Mouse (Mus musculus) forebrain, embryonic 14.5 days (tissue): ENCODE measurements around the gene Ackr1. TPM values are rescaled to one million over a fixed set of nuclear protein-coding genes. Genes with fewer than 3 reads are reported as not detected.
"Not testable (repeated sequence)": the region's sequence is repeated elsewhere in the genome, so short reads cannot be mapped to it uniquely, and the experiment has no call there.

ENCODE experiments used
- ATAC-seq: fragments of 200-750 bp; cut with Nextera tagmentation; 2 replicates; pipeline ENCODE4 v1.8.0; 2017; ENCODE audit warnings: mild to moderate bottlenecking, moderate library complexity
- DNase-seq: peaks from one replicate; pipeline ENCODE4 v3.0.0-alpha.2; 2015; ENCODE audit warnings: low spot score
- H3K27ac ChIP-seq: fragments of 300-500 bp; sonication (generic); 2 replicates; pipeline ENCODE4 v1.5.1; 2014; ENCODE audit warnings: low read depth, mild to moderate bottlenecking, control low read depth, low read length, moderate library complexity
- H3K27me3 ChIP-seq: fragments of 300-500 bp; sonication (generic); replicated peaks from 2 replicates; pipeline ENCODE4 v1.6.1; 2014; ENCODE audit warnings: low read length, control low read depth, mixed read lengths; ENCODE audit not compliant: control insufficient read depth, insufficient read depth
- H3K36me3 ChIP-seq: fragments of 300-500 bp; sonication (generic); 2 replicates; pipeline ENCODE4 v1.6.1; 2014; ENCODE audit warnings: low read length, control low read depth; ENCODE audit not compliant: control insufficient read depth, insufficient read depth
- H3K4me1 ChIP-seq: fragments of 300-500 bp; sonication (generic); 2 replicates; pipeline ENCODE4 v1.6.1; 2014; ENCODE audit warnings: antibody characterized with exemption, low read length, control low read depth; ENCODE audit not compliant: control insufficient read depth, insufficient read depth
- H3K4me2 ChIP-seq: fragments of 300-500 bp; sonication (generic); 2 replicates; pipeline ENCODE4 v1.6.1; 2014; ENCODE audit warnings: mild to moderate bottlenecking, control low read depth, low read length
- H3K4me3 ChIP-seq: fragments of 300-500 bp; sonication (generic); 2 replicates; pipeline ENCODE4 v1.5.1; 2014; ENCODE audit warnings: low read depth, low read length, control low read depth
- H3K9ac ChIP-seq: fragments of 300-500 bp; sonication (generic); 2 replicates; pipeline ENCODE4 v1.6.1; 2014; ENCODE audit warnings: mild to moderate bottlenecking, low read length, control low read depth, moderate library complexity
- H3K9me3 ChIP-seq: fragments of 300-500 bp; sonication (generic); replicated peaks from 2 replicates; pipeline ENCODE4 v1.6.1; 2016; ENCODE audit warnings: low read length, control low read depth, mixed read lengths; ENCODE audit not compliant: control insufficient read depth
- WGBS: fragments of 180-500 bp; shearing (Covaris S2); extraction: QIAGEN DNeasy Blood & Tissue Kit; methylation state at CpG from one replicate; pipeline ENCODE4 v1.1.7; 2014; 5-methylcytosine and 5-hydroxymethylcytosine counted together
- polyA plus RNA-seq: library from polyadenylated mRNA; unstranded; fragments of >200 nt; fragmentation: Nextera tagmentation; extraction: Ambion mirVana; gene quantifications from 2 replicates; pipeline ENCODE4 v1.2.1, GENCODE M21; 2014

The Ackr1 gene
- polyA plus RNA-seq, 1 experiment from 2014 or later = 10.5 TPM

GRCm38 (mm10) chr1:173324961-173325360 is 8.6 kb downstream of the Ackr1 start:
- Histone ChIP-seq H3K4me1 (peaks cover 2% of the 10 kb centered on the region; the same call in 1 of the 2 replicates), H3K4me3 (no peak overlapping the region), H3K4me2 (no peak overlapping the region), H3K27ac (no peak overlapping the region), H3K9ac (no peak overlapping the region), H3K36me3 (no peaks in the 10 kb centered on the region), H3K9me3 (no peaks in the 10 kb centered on the region), H3K27me3 (no peaks in the 10 kb centered on the region)
- DNase-seq = peak; percentile 42
- WGBS = 41% methylated on average over 4 of the region's 4 CpGs
- peak; percentile 32; the same call in 1 of the 2 replicates for ATAC-seq

GRCm38 (mm10) chr1:173323839-173324585 is 9.5 kb downstream of the Ackr1 start:
- H3K36me3 ChIP-seq = no peaks in the 10 kb centered on the region

GRCm38 (mm10) chr1:173322249-173322627 is 11.3 kb downstream of the Ackr1 start:
- WGBS = 64% methylated on average over 6 of the region's 6 CpGs
- no peak for DNase-seq
- no peak for ATAC-seq
- no peaks in the 10 kb centered on the region for H3K9me3 ChIP-seq
- no peak overlapping the region for H3K4me3 ChIP-seq
- no peaks in the 10 kb centered on the region for H3K27me3 ChIP-seq
- no peak overlapping the region for H3K27ac ChIP-seq
- peaks cover 2% of the 10 kb centered on the region; the same call in 1 of the 2 replicates for H3K4me1 ChIP-seq
- no peak overlapping the region for H3K9ac ChIP-seq
- H3K4me2 ChIP-seq = no peak overlapping the region
- H3K36me3 ChIP-seq = no peaks in the 10 kb centered on the region

More at GRCm38 (mm10) chr1:173323839-173324585, 9.5 kb downstream of the Ackr1 start:
- peak; percentile 61 for DNase-seq
- H3K4me2 ChIP-seq = no peak overlapping the region
- H3K27me3 ChIP-seq = no peaks in the 10 kb centered on the region
- H3K9me3 ChIP-seq = no peaks in the 10 kb centered on the region
- no peak overlapping the region for H3K4me3 ChIP-seq
- H3K27ac ChIP-seq = no peak overlapping the region
- 38% methylated on average over 5 of the region's 5 CpGs for WGBS
- ATAC-seq = no peak
- H3K4me1 ChIP-seq = peaks cover 2% of the 10 kb centered on the region; the same call in 1 of the 2 replicates
- no peak overlapping the region for H3K9ac ChIP-seq

DNA sequence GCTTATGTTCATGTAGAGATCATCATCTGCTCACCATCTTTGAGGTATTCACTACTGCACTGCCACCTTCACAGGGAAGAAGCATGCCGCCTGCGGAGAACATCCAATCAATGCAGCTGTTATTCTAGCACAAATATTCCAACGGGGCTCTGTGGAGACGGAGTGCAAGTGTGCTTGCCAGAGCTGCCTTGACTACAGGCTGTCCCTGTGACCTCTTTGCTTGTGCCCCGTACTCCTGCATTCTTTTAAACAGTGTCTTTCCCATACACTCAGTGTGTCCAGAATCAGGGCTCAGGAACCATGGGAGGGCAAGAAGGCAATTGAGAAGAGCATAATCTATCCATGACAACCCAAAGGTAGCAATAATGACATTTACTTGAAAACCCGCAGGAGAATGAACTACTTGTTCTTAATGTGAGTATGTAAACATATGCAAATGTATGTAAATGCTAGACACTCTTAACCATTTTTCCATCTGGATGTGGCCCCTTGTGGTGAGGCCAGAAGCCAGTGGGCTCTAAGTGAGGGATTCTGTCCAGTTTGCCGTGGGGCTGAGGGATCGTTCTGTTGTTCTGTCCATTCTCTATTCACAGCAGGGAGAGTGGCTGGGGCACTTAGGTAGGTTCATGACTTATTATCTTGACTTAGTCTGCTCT is 11.8 kb downstream of the Ackr1 start:
- peak; percentile 42; the same call in 1 of the 2 replicates for ATAC-seq
- H3K9ac ChIP-seq = no peak overlapping the region
- no peak overlapping the region for H3K27ac ChIP-seq
- WGBS = 53% methylated on average over 8 of the region's 8 CpGs
- DNase-seq = no peak
- H3K36me3 ChIP-seq = no peaks in the 10 kb centered on the region
- no peaks in the 10 kb centered on the region for H3K27me3 ChIP-seq
- peaks cover 2% of the 10 kb centered on the region; the same call in 1 of the 2 replicates for H3K4me1 ChIP-seq
- no peak overlapping the region for H3K4me3 ChIP-seq
- H3K9me3 ChIP-seq = no peaks in the 10 kb centered on the region
- H3K4me2 ChIP-seq = no peak overlapping the region

GRCm38 (mm10) chr1:173317925-173318477 is 15.5 kb downstream of the Ackr1 start:
- H3K27ac ChIP-seq = no peak overlapping the region
- ATAC-seq = no peak
- no peak overlapping the region for H3K4me3 ChIP-seq
- H3K4me2 ChIP-seq = no peak overlapping the region
- H3K36me3 ChIP-seq = no peaks in the 10 kb centered on the region
- DNase-seq = no peak
- no peaks in the 10 kb centered on the region for H3K27me3 ChIP-seq
- H3K4me1 ChIP-seq = no peaks in the 10 kb centered on the region
- H3K9ac ChIP-seq = no peak overlapping the region
- 93% methylated on average over 2 of the region's 2 CpGs for WGBS
- no peaks in the 10 kb centered on the region for H3K9me3 ChIP-seq

DNA sequence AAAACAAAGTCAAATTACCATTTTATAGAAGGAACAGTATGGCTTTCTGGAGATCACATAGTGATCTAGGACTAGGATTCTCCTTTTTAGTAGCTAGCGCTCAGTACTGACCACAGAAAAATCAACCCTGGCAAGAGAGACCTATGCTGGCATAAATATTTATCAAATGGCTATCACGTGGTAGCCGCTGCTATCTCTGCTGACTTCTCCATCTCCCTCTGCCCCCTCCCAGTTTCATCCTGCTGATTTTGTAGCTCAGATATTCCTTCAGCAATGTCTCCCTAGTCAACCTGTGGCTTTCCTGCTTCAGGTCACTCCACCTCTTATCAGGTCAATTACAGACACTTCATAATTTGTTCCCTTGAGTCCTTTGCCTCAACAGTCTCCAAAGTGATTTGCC is 17.8 kb downstream of the Ackr1 start:
- no peaks in the 10 kb centered on the region for H3K4me1 ChIP-seq
- no peak overlapping the region for H3K27ac ChIP-seq
- H3K9me3 ChIP-seq = no peaks in the 10 kb centered on the region
- no peak overlapping the region for H3K4me3 ChIP-seq
- no peaks in the 10 kb centered on the region for H3K27me3 ChIP-seq
- no peaks in the 10 kb centered on the region for H3K36me3 ChIP-seq
- ATAC-seq (no peak), DNase-seq (no peak)
- H3K9ac ChIP-seq = no peak overlapping the region
- 92% methylated on average over 3 of the region's 3 CpGs for WGBS
- no peak overlapping the region for H3K4me2 ChIP-seq

DNA sequence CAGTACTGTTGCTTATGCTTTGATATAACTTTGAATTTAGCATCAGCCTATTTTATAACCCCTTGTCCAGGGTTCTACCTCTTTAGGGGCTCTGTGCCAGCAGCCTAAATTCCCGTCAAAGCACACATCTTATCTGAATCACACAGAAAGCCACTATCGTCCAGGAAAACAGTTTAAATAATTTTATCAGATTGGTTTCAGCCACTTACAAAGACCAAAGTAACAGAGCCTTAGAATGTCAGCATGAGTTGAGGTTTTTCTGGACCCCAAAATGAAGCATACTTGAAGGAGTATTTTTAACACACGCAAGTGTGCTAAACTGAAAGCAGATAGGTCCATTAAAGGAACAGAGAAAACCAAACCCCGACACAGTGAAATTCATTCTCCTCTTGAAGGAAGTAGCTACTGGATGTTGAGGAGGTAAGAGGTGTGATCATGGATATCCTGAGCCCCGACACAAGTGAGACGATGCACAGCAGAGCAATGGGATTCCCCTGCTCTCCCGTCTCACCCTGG is 20.0 kb downstream of the Ackr1 start:
- not testable (repeated sequence) for H3K4me1 ChIP-seq, H3K36me3 ChIP-seq, H3K27ac ChIP-seq, H3K4me2 ChIP-seq, H3K9ac ChIP-seq, DNase-seq, H3K9me3 ChIP-seq, ATAC-seq, H3K27me3 ChIP-seq, H3K4me3 ChIP-seq
- 90% methylated on average over 7 of the region's 7 CpGs for WGBS

DNA sequence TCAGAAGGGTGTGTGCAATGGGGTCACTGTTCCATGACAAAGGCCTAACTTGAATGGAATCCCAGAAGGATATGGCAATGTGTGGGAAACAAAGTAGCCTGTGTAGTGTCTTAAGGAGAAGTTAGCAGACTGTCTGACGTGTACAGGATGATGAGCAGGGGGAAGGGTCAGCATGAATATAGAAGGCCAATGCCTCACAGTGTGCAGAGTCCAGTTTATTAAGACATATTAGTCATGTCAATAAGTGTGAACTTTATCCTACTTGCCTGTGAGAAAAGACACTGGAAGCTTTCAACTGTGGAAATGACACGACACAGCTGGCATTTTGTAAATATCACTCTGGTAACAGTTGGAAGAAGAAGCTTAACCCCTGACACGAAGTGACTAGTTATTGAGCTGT is 30.8 kb downstream of the Ackr1 start:
- not testable (repeated sequence) for H3K36me3 ChIP-seq, H3K27ac ChIP-seq, H3K4me1 ChIP-seq, H3K4me3 ChIP-seq, H3K27me3 ChIP-seq, H3K9me3 ChIP-seq, DNase-seq, H3K4me2 ChIP-seq, H3K9ac ChIP-seq, ATAC-seq
- 75% methylated on average over 3 of the region's 3 CpGs for WGBS
